Mouse (Mus musculus): ENCODE data around the gene Oas1f. TPM values are rescaled to one million over a fixed set of nuclear protein-coding genes. Genes with fewer than 3 reads are reported as not detected.
"Not testable (repeated sequence)": the region's sequence is repeated elsewhere in the genome, so short reads cannot be mapped to it uniquely, and the experiment has no call there.

Gene Oas1f
- polyA plus RNA-seq (2015; fragmentation: Nextera tagmentation; extraction: Ambion mirVana), result not detected in 2 replicates

- WGBS, result 49% methylated on average over 4 of the region's 4 CpGs
- Histone ChIP-seq H3K27me3 (ENCODE audit: control insufficient read depth, insufficient read depth, low read length) (no peaks in the 10 kb centered on the region), H3K36me3 (ENCODE audit: control insufficient read depth, insufficient read depth, low read length) (no peaks in the 10 kb centered on the region), H3K27ac (ENCODE audit: low read length) (no peak within 1 kb of the TSS), H3K4me3 (replicated peaks; ENCODE audit: low read length) (no peak within 1 kb of the TSS), H3K4me2 (ENCODE audit: low read depth, low read length) (no peak within 1 kb of the TSS), H3K9ac (ENCODE audit: low read length) (no peak within 1 kb of the TSS), H3K4me1 (ENCODE audit: control insufficient read depth, insufficient read depth, low read length) (no peaks in the 10 kb centered on the region), H3K9me3 (replicated peaks; ENCODE audit: control insufficient read depth, low read length) (no peaks in the 10 kb centered on the region)
- ATAC-seq (ENCODE audit: insufficient read depth, low FRiP score), result no peak
Observed at GRCm38 (mm10) chr5:120847067-120847466, at the start of gene Oas1f. Gene Oas1f (plus strand): TSS chr5:120847367.

- not testable (repeated sequence) for H3K4me1 ChIP-seq (ENCODE audit: control insufficient read depth, insufficient read depth, low read length); H3K36me3 ChIP-seq (ENCODE audit: control insufficient read depth, insufficient read depth, low read length); H3K4me3 ChIP-seq (replicated peaks; ENCODE audit: low read length); H3K4me2 ChIP-seq (ENCODE audit: low read depth, low read length); H3K27ac ChIP-seq (ENCODE audit: low read length); ATAC-seq (ENCODE audit: insufficient read depth, low FRiP score); H3K27me3 ChIP-seq (ENCODE audit: control insufficient read depth, insufficient read depth, low read length); H3K9ac ChIP-seq (ENCODE audit: low read length); H3K9me3 ChIP-seq (replicated peaks; ENCODE audit: control insufficient read depth, low read length)
- 72% methylated on average over 5 of the region's 5 CpGs for WGBS
Observed at GRCm38 (mm10) chr5:120798147-120798546, 49.0 kb upstream of the Oas1f start.

GRCm38 (mm10) chr5:120798943-120799342 is 48.2 kb upstream of the Oas1f start:
- WGBS, result 55% methylated on average over 2 of the region's 2 CpGs
- not testable (repeated sequence) for H3K4me1 ChIP-seq (ENCODE audit: control insufficient read depth, insufficient read depth, low read length); H3K36me3 ChIP-seq (ENCODE audit: control insufficient read depth, insufficient read depth, low read length); H3K4me2 ChIP-seq (ENCODE audit: low read depth, low read length); H3K9ac ChIP-seq (ENCODE audit: low read length); ATAC-seq (ENCODE audit: insufficient read depth, low FRiP score); H3K4me3 ChIP-seq (replicated peaks; ENCODE audit: low read length); H3K27me3 ChIP-seq (ENCODE audit: control insufficient read depth, insufficient read depth, low read length); H3K27ac ChIP-seq (ENCODE audit: low read length); H3K9me3 ChIP-seq (replicated peaks; ENCODE audit: control insufficient read depth, low read length)

GRCm38 (mm10) chr5:120803596-120803995 is 43.6 kb upstream of the Oas1f start:
- Histone ChIP-seq H3K4me3 (replicated peaks; ENCODE audit: low read length) (no peak overlapping the region), H3K36me3 (ENCODE audit: control insufficient read depth, insufficient read depth, low read length) (no peaks in the 10 kb centered on the region), H3K4me2 (ENCODE audit: low read depth, low read length) (no peak overlapping the region), H3K9me3 (replicated peaks; ENCODE audit: control insufficient read depth, low read length) (no peaks in the 10 kb centered on the region; the same call in 1 of the 2 replicates), H3K27me3 (ENCODE audit: control insufficient read depth, insufficient read depth, low read length) (no peaks in the 10 kb centered on the region), H3K4me1 (ENCODE audit: control insufficient read depth, insufficient read depth, low read length) (no peaks in the 10 kb centered on the region), H3K9ac (ENCODE audit: low read length) (no peak overlapping the region), H3K27ac (ENCODE audit: low read length) (no peak overlapping the region)
- no peak for ATAC-seq (ENCODE audit: insufficient read depth, low FRiP score)
- 53% methylated on average over 2 of the region's 2 CpGs for WGBS

- no peaks in the 10 kb centered on the region for H3K36me3 ChIP-seq (ENCODE audit: control insufficient read depth, insufficient read depth, low read length)
Observed at GRCm38 (mm10) chr5:120806458-120806857, 40.7 kb upstream of the Oas1f start.

GRCm38 (mm10) chr5:120809171-120809570 is 38.0 kb upstream of the Oas1f start:
- WGBS, result 36% methylated on average over 6 of the region's 6 CpGs
- no peak overlapping the region for H3K4me2 ChIP-seq (ENCODE audit: low read depth, low read length)
- H3K27ac ChIP-seq (ENCODE audit: low read length), result no peak overlapping the region
- H3K27me3 ChIP-seq (ENCODE audit: control insufficient read depth, insufficient read depth, low read length), result no peaks in the 10 kb centered on the region
- H3K9me3 ChIP-seq (replicated peaks; ENCODE audit: control insufficient read depth, low read length), result no peaks in the 10 kb centered on the region; the same call in 1 of the 2 replicates
- H3K4me3 ChIP-seq (replicated peaks; ENCODE audit: low read length), result no peak overlapping the region
- H3K36me3 ChIP-seq (ENCODE audit: control insufficient read depth, insufficient read depth, low read length), result no peaks in the 10 kb centered on the region
- no peak overlapping the region for H3K9ac ChIP-seq (ENCODE audit: low read length)
- no peak for ATAC-seq (ENCODE audit: insufficient read depth, low FRiP score)
- H3K4me1 ChIP-seq (ENCODE audit: control insufficient read depth, insufficient read depth, low read length), result 0 out of 2 replicates have a peak, but pooled peaks cover 6% of the 10 kb centered on the region

More at GRCm38 (mm10) chr5:120806458-120806857, 40.7 kb upstream of the Oas1f start:
- 100% methylated on average over 1 of the region's 1 CpGs for WGBS
- H3K27me3 ChIP-seq (ENCODE audit: control insufficient read depth, insufficient read depth, low read length), result no peaks in the 10 kb centered on the region
- no peak overlapping the region for H3K9ac ChIP-seq (ENCODE audit: low read length)
- H3K4me2 ChIP-seq (ENCODE audit: low read depth, low read length), result no peak overlapping the region
- no peak for ATAC-seq (ENCODE audit: insufficient read depth, low FRiP score)
- no peaks in the 10 kb centered on the region; the same call in 1 of the 2 replicates for H3K9me3 ChIP-seq (replicated peaks; ENCODE audit: control insufficient read depth, low read length)
- H3K4me1 ChIP-seq (ENCODE audit: control insufficient read depth, insufficient read depth, low read length), result no peaks in the 10 kb centered on the region
- no peak overlapping the region for H3K27ac ChIP-seq (ENCODE audit: low read length)
- no peak overlapping the region for H3K4me3 ChIP-seq (replicated peaks; ENCODE audit: low read length)

- Histone ChIP-seq H3K4me1 (ENCODE audit: control insufficient read depth, insufficient read depth, low read length) (0 out of 2 replicates have a peak, but pooled peaks cover 6% of the 10 kb centered on the region), H3K9me3 (replicated peaks; ENCODE audit: control insufficient read depth, low read length) (no peaks in the 10 kb centered on the region), H3K4me3 (replicated peaks; ENCODE audit: low read length) (peak within 1 kb of the TSS; percentile 53), H3K36me3 (ENCODE audit: control insufficient read depth, insufficient read depth, low read length) (no peaks in the 10 kb centered on the region), H3K9ac (ENCODE audit: low read length) (peak within 1 kb of the TSS; percentile 67), H3K4me2 (ENCODE audit: low read depth, low read length) (peak within 1 kb of the TSS; percentile 69), H3K27ac (ENCODE audit: low read length) (peak within 1 kb of the TSS; percentile 77), H3K27me3 (ENCODE audit: control insufficient read depth, insufficient read depth, low read length) (no peaks in the 10 kb centered on the region)
- peak; percentile 92 for ATAC-seq (ENCODE audit: insufficient read depth, low FRiP score)
- 4% methylated on average over 18 of the region's 18 CpGs for WGBS
Observed at GRCm38 (mm10) chr5:120811951-120812819, 35.0 kb upstream of the Oas1f start, which contains the start of gene Oas1c. Gene Oas1c (minus strand): TSS chr5:120812514.

- peak overlapping the region; percentile 67 for H3K9ac ChIP-seq (ENCODE audit: low read length)
- ATAC-seq (ENCODE audit: insufficient read depth, low FRiP score), result no peak
- no peak overlapping the region for H3K27ac ChIP-seq (ENCODE audit: low read length)
- 68% methylated on average over 6 of the region's 6 CpGs for WGBS
- H3K4me1 ChIP-seq (ENCODE audit: control insufficient read depth, insufficient read depth, low read length), result 0 out of 2 replicates have a peak, but pooled peaks cover 6% of the 10 kb centered on the region
- H3K4me2 ChIP-seq (ENCODE audit: low read depth, low read length), result peak overlapping the region; percentile 69
- no peaks in the 10 kb centered on the region for H3K27me3 ChIP-seq (ENCODE audit: control insufficient read depth, insufficient read depth, low read length)
- no peaks in the 10 kb centered on the region for H3K36me3 ChIP-seq (ENCODE audit: control insufficient read depth, insufficient read depth, low read length)
- peak overlapping the region; percentile 53 for H3K4me3 ChIP-seq (replicated peaks; ENCODE audit: low read length)
- no peaks in the 10 kb centered on the region for H3K9me3 ChIP-seq (replicated peaks; ENCODE audit: control insufficient read depth, low read length)
Observed at GRCm38 (mm10) chr5:120813023-120813422, 34.1 kb upstream of the Oas1f start.

- 56% methylated on average over 3 of the region's 3 CpGs for WGBS
- Histone ChIP-seq H3K36me3 (ENCODE audit: control insufficient read depth, insufficient read depth, low read length) (no peaks in the 10 kb centered on the region), H3K27ac (ENCODE audit: low read length) (no peak overlapping the region), H3K9me3 (replicated peaks; ENCODE audit: control insufficient read depth, low read length) (peaks cover 7% of the 10 kb centered on the region; the same call in 1 of the 2 replicates), H3K4me2 (ENCODE audit: low read depth, low read length) (no peak overlapping the region), H3K27me3 (ENCODE audit: control insufficient read depth, insufficient read depth, low read length) (no peaks in the 10 kb centered on the region), H3K9ac (ENCODE audit: low read length) (no peak overlapping the region), H3K4me1 (ENCODE audit: control insufficient read depth, insufficient read depth, low read length) (0 out of 2 replicates have a peak, but pooled peaks cover 6% of the 10 kb centered on the region), H3K4me3 (replicated peaks; ENCODE audit: low read length) (no peak overlapping the region)
- no peak for ATAC-seq (ENCODE audit: insufficient read depth, low FRiP score)
Observed at GRCm38 (mm10) chr5:120815949-120816348, 31.2 kb upstream of the Oas1f start.

All from stomach, embryonic 16.5 days (tissue).